Mouse (Mus musculus) kidney, adult 2 months (tissue): ENCODE results near the gene Ccdc88b.

Experiments used
- CTCF ChIP-seq: fragments of 200-500 bp; conservative IDR thresholded peaks from 2 replicates; pipeline ENCODE4 v1.5.1; 2011; ENCODE audit warnings: low read depth, mild to moderate bottlenecking, control low read depth, low read length, moderate library complexity, mixed read lengths; ENCODE audit not compliant: insufficient read depth, insufficient read length
- POLR2A ChIP-seq: fragments of 200-500 bp; IDR thresholded peaks from one replicate; pipeline ENCODE4 v1.6.1; 2011; ENCODE audit warnings: low read depth, low read length, control low read depth

- TF ChIP-seq POLR2A: no peak
- no peak for TF ChIP-seq CTCF
Measured at GRCm38 (mm10) chr19:6859032-6859651, 1.1 kb upstream of the Ccdc88b start.
